Mouse (Mus musculus) cerebellum, adult 2 months (tissue): Measurements from ENCODE around the gene Rrp12.

Source experiments
- CTCF ChIP-seq: fragments of 200-500 bp; IDR thresholded peaks from 2 replicates; pipeline ENCODE4 v1.5.1; 2011; ENCODE audit warnings: low read depth, mild to moderate bottlenecking, control low read depth, low read length, moderate library complexity, borderline replicate concordance; ENCODE audit not compliant: insufficient read depth
- POLR2A ChIP-seq: fragments of 200-500 bp; IDR thresholded peaks from 2 replicates; pipeline ENCODE4 v1.6.1; 2011; ENCODE audit warnings: low read length, control low read depth, borderline replicate concordance; ENCODE audit not compliant: insufficient read depth

DNA sequence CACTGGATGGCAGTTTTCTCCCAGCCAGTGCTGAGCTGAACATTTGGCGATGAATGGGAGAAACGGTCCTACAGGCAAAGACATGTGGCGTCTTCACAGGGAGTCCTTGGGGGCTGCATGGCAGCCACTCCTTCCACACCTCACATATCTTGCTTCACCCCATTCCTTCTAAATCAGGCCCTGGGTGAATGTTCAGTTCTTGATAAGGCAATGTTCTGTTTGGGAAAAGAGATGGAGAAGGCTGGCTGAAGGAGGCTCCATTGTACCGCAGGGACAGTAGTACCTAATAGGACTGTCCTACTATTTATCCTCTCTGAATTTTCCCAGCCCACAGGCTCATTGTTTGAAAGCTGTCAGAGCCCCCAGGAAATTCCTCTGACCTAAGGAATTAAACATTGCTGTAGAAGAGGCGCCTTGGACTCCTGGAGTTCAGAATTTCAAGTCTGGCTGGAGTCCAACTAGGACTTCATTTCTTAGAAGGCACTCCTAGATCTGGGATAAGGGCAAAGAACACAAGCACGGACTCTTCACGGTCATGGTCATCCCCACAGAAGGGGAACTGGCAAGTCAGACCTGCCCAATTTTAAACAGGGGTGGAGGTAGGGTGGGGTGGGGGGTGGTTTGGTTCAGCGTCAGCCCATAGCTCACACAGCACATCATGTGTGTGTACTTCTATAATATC lies 11.2 kb upstream of the Rrp12 start:
- no peak for TF ChIP-seq CTCF
- TF ChIP-seq POLR2A, result no peak
